Mouse (Mus musculus) liver, postnatal 0 days (tissue): ENCODE measurements around the gene 4632433K11Rik.

Source experiments
- CTCF ChIP-seq: sonication (generic); IDR thresholded peaks from 2 replicates; pipeline ENCODE4 v1.5.1; 2016; ENCODE audit warnings: antibody characterized with exemption, low read depth
- EP300 ChIP-seq: IDR thresholded peaks from 2 replicates; pipeline ENCODE4 v1.6.1; 2016; ENCODE audit warnings: antibody characterized with exemption, low read depth, mild to moderate bottlenecking

DNA sequence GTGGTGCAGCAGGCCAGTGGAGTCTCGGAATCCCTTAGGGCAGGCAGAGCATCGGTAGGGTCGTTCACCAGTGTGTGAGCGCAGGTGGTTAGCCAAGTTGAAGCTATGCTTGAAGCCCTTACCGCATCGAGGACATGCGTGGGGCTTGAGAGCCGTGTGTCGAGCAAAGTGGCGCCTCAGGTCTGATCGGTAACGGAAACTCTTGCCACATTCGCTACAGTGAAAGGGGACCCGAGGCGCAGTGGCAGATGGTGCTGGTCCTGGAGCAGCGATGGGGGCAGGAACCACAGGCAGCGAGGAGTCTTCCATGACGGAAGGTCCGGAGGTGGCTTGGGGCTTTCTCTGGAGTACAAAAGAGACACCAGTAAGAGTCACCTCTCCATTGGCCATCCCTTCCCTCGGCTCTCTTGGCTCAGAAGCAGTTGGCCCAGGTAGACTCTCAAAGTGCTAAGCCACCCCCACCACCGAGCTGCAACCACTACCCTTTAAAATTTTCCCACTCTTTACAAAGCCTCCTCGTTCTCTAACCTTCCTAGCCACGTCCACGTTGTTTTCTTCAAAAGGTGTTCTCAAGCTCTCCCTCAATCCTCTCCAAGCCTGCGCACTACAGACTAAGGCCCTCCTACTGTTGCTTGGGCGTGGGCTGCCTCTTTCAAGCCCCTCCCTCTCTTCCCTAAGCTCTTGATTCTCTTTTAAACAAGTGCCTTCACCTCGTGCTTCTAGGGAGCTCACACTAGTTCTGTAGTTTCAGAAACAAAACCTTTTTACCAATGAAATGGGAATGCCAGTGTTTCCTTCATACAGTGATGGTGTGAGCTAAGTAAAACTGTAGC is 21.0 kb upstream of the 4632433K11Rik start:
- TF ChIP-seq CTCF = no peak
- no peak for TF ChIP-seq EP300
